Mouse (Mus musculus): ENCODE results near the gene 2010109A12Rik. TPM values are rescaled to one million over a fixed set of nuclear protein-coding genes. Genes with fewer than 3 reads are reported as not detected.
A peak's percentile ranks its signal among the peaks of the same experiment; 100 is the strongest.

2010109A12Rik gene
- total RNA-seq, 2 experiments from 2014 or later = 0.68 TPM; not detected in 1

DNA sequence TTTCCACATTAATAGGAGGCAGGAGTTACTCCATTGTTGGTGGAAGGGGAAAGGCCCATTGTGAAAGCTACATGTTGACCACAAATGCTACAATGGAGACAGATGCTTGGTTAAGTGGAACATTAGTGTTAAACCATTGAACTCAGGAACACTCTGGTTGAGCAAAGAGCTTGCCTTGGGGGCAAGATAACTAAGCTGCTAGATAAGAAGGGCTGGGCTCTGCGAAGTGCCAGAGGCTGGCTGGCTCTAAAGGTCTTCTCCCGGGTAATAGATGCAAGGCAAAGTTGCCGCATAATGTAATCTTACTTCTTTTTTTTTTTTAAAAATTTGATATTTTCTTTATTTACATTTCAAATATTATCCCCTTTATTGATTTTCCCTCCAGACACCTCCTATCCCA is 20.8 kb downstream of the 2010109A12Rik start:
- intact Hi-C loops (cut with DNase I) = no loop called here
- no peak for DNase-seq

DNA sequence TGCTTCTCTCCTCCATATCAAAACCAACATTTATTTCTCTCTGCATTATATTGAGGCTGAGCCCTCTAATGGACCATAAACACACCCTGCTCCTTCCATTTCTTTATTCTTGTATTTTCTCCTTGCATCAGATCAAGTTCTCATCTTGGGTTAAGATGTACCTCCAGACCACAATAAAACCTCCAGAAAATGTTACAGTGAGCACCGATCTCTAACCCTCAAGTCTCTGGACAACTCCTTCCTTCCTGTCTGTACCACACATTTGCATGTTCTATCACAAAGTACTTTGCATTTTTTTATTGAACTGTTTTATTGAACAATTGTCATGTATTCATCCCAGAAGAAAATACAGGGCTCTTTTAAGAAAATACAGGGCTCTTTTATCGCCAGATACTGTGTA is 23.2 kb downstream of the 2010109A12Rik start:
- intact Hi-C loops (cut with DNase I) = no loop called here
- DNase-seq = no peak

DNA sequence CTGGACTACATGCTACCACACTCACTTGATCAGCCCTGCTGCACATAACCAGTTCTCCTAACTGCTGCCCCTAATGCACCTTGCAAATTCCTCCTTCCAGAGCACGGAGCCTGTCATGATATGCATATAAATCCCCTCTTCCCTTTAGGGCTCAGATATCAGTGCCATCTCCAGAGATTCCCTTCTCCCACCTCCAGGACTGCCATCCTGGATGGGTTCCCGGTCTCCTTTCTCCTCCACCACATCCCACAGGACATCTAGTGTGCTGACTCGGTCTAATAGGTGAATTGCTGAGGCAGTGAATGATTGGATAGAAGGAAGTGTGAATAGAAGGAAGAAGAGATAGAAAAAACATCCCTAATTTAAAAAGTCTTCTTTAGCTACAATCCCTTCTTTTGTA is 25.4 kb downstream of the 2010109A12Rik start:
- DNase-seq = no peak
- intact Hi-C loops (cut with DNase I) = no loop called here

DNA sequence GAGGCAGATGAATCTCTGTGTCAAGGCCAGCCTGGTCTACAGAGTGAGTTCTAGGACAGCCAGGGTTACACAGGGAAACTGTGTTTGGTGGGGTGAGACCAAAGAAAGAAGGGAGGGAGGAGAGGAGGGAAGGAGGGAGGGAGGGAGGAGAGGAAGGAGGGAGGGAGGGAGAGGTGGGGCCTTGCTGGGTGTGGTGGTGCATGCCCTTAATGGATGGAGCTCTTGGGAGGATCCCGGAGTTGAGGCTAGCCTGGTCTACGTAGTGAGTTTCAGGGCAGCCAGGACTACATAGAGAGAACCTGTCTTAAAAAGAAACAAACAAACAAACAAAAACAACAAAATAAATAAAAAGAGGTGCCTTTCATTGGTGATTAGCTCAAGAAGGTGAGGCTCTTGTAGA is 26.5 kb downstream of the 2010109A12Rik start:
- intact Hi-C loops (cut with DNase I) = no loop called here
- no peak for DNase-seq

DNA sequence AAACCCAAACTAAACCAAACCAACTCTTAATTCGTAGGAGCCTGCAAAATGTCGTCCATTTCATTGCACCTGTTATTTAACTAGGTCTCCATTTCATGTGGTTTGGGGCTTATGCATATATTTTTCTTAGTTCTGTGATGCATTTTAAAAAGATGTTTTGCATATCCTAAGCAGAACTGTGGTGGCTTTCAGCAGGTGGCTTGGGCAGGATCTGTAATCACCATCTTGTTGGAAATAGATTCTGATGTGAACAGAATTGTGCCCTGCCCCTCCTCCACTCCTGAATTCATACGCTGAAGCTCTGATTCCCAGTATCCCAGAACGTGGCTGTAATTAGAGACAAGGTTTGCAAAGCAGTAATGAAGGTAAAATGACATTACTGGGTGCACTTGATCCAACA is 27.8 kb downstream of the 2010109A12Rik start:
- no peak for DNase-seq
- intact Hi-C loops (cut with DNase I) = no loop called here

DNA sequence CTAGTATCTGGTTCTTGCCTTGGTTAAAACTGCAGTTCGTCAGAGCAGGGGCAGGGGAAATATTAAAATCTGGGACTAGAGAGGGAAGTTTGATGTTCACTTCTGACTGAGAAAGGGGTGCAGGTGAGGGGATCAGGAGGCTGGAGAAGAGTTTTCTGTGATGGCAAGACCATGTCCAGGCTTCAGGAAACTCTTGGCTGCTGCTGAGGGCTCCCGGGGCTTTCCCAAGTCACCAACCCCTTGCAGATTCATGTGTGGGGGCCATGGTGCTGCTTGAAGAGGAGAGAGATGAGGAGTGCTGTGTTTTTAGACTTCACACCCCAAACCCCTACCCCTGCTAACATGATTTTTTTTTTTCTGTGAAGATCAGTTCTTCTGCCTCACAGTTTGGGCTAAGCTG is 28.3 kb downstream of the 2010109A12Rik start:
- intact Hi-C loops (cut with DNase I) = no loop called here
- DNase-seq = no peak

DNA sequence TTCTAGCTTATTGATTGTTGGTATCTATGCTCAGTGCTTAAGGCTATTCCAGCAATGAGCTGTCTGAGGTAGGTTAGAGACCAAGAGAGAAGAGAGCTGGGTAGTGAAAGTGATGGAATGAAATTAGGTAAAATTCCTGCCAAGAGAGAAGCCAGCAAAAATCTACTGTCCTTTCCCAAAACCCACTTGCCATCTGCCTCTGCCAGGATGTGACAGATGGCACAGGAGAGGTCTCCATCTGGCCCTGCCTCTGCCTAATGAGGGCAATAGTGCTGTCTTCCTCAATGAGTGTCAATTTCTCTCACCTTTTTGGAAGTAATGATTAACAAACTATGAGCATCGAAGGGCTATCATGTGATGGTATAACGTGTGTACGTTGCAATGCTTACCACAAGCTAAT is 29.6 kb downstream of the 2010109A12Rik start:
- intact Hi-C loops (cut with DNase I) = no loop called here
- DNase-seq = no peak

DNA sequence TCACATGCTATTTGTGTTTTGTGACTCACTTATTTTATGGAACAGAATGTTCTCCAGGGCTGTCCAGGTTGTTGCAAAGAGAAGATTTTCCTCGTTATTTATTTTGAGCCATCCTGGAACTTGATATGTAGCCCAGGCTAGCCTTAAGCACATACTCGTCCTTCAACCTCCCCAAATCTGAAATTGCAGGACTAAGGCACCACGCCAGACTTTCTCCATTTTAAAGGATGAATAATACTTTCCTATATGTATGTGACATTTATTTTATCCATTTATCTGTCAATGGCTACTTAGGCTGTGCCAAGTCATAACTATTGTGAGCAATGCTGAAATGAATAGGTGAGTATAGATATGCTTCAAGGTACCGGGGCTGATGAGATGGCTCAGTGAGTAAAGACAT is 30.2 kb downstream of the 2010109A12Rik start:
- intact Hi-C loops (cut with DNase I) = no loop called here
- no peak for DNase-seq

DNA sequence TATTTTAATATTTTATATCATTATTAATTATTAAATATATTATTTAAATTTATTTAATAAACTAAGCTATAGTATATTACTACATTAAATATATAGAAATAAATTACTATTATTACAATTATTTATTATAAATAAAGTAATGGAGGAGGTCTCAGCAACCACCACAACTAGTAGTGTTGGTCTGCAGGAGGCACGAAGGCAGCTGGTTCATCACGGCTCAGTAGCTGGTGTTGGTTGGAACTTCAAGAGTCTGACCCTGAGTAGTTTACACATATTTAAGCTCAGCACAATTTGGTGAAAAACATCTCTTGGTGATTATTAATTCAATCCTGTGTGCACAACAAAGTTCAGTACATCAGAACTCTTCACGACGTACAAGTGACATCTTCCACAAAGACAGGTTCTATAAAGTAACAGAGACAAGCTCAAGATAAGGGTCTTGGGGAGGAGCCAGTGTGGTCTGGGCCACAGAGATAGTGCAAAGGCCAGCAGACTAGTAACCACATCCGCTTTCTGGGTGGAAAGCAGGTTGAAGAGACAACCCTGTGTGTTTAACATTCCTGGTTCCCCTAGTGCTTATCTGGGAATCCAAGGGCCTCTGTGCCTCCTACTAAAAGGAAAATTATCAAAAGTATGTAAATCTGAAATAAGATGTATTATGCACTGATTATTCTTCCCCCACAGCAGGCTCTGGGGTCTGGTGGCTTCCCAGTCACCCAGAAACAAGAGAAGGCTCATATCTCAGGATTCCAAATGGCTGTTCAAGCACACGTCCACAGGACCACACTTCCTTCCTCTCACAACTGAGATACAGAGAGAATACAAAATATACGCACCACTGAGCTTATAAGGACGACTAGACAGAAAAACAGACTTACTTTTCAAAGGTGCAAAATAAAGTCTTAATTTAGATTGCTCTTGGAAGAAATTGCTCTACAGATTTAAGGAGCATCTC is 33.5 kb downstream of the 2010109A12Rik start:
- no peak for DNase-seq
- intact Hi-C loops (cut with DNase I) = no loop called here

DNA sequence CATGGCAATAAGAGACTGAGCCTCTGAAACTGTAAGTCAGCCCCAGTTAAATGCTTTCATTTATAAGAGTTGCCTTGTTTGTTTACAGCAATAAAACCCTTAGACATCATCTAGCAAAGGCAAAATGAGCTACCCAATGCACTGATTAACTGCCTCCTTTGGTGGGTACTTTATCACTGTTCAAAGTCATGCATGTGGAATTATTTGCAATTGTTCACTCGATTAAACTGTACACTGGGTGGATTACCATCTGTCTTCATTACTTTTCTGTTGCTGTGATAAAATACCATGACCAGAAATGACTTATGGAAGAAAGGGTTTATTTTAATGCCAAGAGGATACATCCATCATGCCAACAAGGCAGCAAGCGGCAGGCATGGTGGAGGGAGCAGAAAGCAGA is 39.0 kb downstream of the 2010109A12Rik start:
- intact Hi-C loops (cut with DNase I) = no loop called here
- DNase-seq = no peak

DNA sequence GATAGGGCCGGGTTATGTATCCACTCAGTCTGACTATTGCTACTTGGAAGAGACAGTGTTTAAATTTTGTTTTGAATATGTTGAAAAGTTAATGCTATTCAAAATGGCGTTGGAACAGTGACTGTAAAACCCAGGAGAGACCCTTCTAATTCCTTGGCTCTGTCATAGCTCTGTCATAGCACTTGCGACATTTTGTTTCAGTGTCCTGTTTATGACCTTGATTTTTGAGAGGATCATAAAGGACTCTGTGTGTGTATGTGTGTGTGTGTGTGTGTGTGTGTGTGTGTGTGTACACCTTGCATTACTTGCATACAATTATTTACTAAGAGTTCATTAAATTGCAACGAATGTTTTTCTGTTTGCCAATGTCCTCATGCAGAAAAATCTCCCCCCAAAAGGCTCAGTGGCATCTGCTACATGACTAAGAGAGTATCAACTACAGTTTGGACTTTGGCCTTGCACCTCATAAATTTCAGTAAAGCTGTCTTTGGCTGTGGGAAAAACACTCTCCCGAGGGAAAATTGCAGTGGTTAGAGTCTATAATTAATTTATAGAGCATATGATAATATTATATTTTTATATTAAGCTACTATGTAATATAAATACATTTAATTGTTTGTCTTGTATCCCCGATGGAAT is 43.7 kb downstream of the 2010109A12Rik start:
- intact Hi-C loops (cut with DNase I) = no loop called here
- DNase-seq = no peak

DNA sequence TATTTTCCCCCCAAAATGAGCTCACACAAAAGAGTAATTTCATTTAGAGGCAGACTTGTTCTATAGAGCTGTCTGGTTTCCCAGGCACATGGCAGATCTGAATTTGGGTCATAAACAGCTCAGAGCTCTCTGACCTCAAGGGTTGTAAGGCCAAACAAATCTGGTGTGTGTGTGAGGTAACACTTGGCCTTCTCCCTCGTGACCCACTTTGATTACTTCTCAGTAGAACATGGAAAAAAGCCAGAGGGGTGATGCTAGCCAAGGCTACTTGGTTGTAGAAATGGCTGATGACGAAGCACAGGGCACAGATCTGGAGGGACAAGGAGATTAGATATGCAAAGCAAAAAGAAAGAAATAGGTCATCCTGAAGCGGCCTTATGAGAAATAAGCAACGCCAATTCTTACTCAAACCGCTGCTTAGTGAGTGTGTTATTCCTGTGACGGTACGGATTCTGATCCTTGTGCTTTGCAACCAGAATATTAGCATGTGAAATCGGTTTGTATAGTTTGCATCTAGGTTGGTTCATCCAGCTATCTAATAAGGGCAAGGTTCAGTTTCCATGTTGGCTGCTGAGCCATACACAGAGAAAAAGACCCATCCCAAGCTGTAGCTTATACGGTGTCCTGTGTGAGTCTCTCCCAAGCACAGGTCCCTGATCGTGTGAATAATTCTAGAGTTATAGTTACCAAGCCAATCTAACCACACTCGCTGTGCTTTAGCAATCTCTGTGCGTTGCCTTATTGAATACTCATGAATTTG is 44.9 kb downstream of the 2010109A12Rik start:
- peak; percentile 62 to 67 for DNase-seq
- intact Hi-C loops (cut with DNase I) = no loop called here

DNA sequence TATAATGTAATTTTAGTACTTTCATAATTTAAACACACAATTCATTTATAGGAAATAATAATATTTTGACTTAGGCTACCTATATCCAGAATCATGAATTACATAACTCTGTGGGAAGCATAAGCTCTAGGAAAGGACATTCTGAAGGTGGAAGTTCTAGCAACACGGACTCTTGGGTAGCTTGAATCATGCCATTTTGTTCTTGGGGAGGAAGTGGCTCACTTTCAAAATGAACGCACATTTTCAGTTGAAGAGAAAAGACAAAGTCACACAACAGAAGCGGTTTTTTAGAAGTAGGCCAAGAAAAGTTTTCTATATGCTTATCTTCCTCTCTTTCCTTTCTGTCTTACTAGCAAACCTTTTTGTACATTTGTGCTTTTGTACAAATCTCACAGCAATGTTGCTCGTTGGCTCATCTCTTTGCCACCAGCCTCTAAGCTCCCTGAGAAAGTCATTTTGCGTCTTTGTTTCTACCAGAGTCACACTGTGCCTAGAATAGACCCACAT is 49.5 kb downstream of the 2010109A12Rik start:
- DNase-seq = no peak
- intact Hi-C loops (cut with DNase I) = no loop called here

DNA sequence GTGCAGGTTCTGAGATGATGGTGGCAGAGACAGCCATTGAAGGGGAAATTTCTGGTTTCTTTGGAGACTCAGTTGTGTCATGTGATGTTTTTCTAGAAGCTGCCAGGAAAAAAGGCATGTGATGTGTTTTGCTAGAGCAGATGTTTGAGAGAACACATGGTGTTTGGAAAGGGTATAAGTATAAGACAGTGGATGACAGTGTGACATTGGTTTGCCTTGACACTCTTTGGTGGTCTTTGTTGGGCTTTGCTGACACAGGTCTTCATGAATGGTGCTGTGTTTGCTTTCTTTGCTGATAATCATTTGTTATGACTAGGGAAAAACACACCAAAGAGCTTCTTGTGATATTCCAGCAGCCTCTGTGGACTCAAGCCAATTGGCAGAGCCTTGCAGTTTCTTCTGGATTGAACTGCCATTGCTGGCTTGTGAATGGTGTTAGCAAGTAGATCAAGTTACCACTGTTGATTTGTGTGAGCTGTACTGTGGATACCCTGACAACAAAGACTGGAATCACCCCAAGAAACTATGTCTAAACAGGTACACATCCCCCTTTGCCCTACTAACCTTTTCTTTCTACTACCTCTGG is 50.6 kb downstream of the 2010109A12Rik start:
- DNase-seq = no peak
- intact Hi-C loops (cut with DNase I) = no loop called here

DNA sequence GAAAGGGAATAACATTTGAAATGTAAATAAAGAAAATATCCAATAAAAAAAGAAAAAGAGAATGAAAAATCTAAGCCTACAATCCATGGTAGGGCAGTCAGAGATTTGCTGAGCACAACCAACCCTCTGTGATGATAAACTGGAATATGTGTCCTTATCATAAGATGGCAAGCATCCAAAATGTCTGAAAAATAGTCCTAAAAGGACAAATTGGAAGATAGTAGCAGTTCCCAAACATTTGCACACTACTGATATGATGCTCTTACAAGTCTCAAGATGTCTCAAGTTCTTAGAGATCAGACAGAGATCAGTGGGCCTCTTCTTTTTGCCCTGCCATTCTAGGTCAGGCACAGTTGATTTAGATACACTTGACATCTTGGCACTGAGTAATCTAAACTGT is 53.0 kb downstream of the 2010109A12Rik start:
- DNase-seq = no peak
- intact Hi-C loops (cut with DNase I) = no loop called here

DNA sequence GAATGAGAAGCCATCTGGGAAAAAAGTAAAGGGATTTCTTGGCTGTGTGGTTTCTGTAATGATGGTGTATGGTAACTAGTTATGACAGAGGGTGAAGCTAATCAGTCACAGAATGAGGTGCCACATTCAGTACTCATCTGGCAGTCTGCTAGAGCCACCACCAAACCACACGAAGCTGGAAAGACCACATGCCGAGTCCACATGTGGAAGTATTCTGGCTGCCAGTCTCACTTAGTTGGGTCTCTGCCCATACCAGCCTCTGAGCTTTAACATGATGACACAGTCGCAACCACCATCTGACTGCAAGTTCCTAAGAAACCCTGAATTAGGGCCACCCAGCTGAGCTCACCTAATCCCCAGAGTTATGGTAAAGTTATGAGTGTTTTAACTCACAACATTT is 54.7 kb downstream of the 2010109A12Rik start:
- DNase-seq = no peak
- intact Hi-C loops (cut with DNase I) = loop anchor here (10.0 kb wide), 2 partner anchors 266 to 1296 kb away; partner anchors contain the start of gene Rchy1

DNA sequence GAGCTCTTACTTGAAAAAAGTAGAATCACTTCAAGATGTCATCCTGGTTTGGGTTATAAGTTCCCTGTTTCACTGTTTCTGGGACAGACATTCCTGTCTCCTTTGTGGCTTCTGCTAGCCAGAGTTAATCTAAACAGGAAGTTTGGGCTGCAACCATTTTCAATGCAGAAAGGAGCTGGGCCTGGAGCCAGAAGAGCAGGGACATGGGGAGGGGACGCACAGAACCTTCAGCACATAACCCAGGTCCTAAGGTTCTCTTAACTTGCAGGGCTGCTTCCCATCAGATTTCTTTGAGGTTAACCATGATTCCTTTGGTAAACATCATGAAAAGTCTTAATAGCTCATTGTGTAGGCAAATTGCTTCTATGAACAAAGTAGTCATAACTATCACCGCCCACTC is 56.4 kb downstream of the 2010109A12Rik start:
- intact Hi-C loops (cut with DNase I) = loop anchor here (10.0 kb wide), 2 partner anchors 268 to 1298 kb away; partner anchors contain the start of gene Rchy1
- no peak for DNase-seq
